Mouse (Mus musculus) myocyte (in vitro differentiated cells): ENCODE measurements around the gene Cebpb. TPM values are rescaled to one million over a fixed set of nuclear protein-coding genes. Genes with fewer than 3 reads are reported as not detected.

Source experiments
- H3K27me3 ChIP-seq: one replicate; pipeline ENCODE4 v1.6.1; 2011; ENCODE audit not compliant: control insufficient read depth, insufficient read depth, insufficient read length
- H3K36me3 ChIP-seq: one replicate; pipeline ENCODE4 v1.6.1; 2011; ENCODE audit not compliant: control insufficient read depth, insufficient read depth
- H3K4me2 ChIP-seq: one replicate; pipeline ENCODE4 v1.6.1; 2011; ENCODE audit warnings: low read depth, control low read depth
- H3K4me3 ChIP-seq: one replicate; pipeline ENCODE4 v1.5.1; 2011; ENCODE audit warnings: mild to moderate bottlenecking, control low read depth, moderate library complexity
- H3K79me2 ChIP-seq: one replicate; pipeline ENCODE4 v1.6.1; 2011; ENCODE audit not compliant: control insufficient read depth, insufficient read depth
- H3ac ChIP-seq: one replicate; pipeline ENCODE4 v1.6.1; 2011; ENCODE audit not compliant: control insufficient read depth, insufficient read length
- CEBPB ChIP-seq: IDR thresholded peaks from 2 replicates; pipeline ENCODE4 v1.6.1; 2011; ENCODE audit warnings: mild to moderate bottlenecking, moderate library complexity; ENCODE audit not compliant: poor library complexity, insufficient read depth, severe bottlenecking
- E2F4 ChIP-seq: IDR thresholded peaks from one replicate; pipeline ENCODE4 v1.6.1; 2011; ENCODE audit warnings: mild to moderate bottlenecking, control low read depth, moderate library complexity; ENCODE audit not compliant: insufficient read depth
- MAX ChIP-seq: IDR thresholded peaks from one replicate; pipeline ENCODE4 v1.6.1; 2011; ENCODE audit warnings: low read depth, mild to moderate bottlenecking, control low read depth
- MYOD1 ChIP-seq, 3 experiments: IDR thresholded peaks; one replicate each; pipeline ENCODE4 v1.6.1; 2011; ENCODE audit warnings: control low read depth in 2 of 3, low read depth in 2 of 3, mild to moderate bottlenecking in 2 of 3, moderate library complexity in 1 of 3; ENCODE audit not compliant: insufficient read length in 2 of 3, control insufficient read depth in 1 of 3
- MYOG ChIP-seq, 3 experiments: IDR thresholded peaks; one replicate each; pipeline ENCODE4 v1.6.1; 2011; ENCODE audit warnings: control low read depth in 2 of 3, low read depth in 2 of 3, mild to moderate bottlenecking in 2 of 3; ENCODE audit not compliant: insufficient read length in 2 of 3, control insufficient read depth in 1 of 3, insufficient read depth in 1 of 3
- POLR2A ChIP-seq: IDR thresholded peaks from one replicate; pipeline ENCODE4 v1.6.1; 2011; ENCODE audit warnings: low read depth, mild to moderate bottlenecking, control low read depth, moderate library complexity; ENCODE audit not compliant: insufficient read length
- POLR2AphosphoS2 ChIP-seq: IDR thresholded peaks from one replicate; pipeline ENCODE4 v1.6.1; 2011; ENCODE audit warnings: low read depth, control low read depth; ENCODE audit not compliant: insufficient read length
- REST ChIP-seq: IDR thresholded peaks from one replicate; pipeline ENCODE4 v1.6.1; 2011; ENCODE audit warnings: mild to moderate bottlenecking, control low read depth, moderate library complexity; ENCODE audit not compliant: insufficient read depth, insufficient read length
- SRF ChIP-seq: IDR thresholded peaks from one replicate; pipeline ENCODE4 v1.6.1; 2011; ENCODE audit warnings: low read depth; ENCODE audit not compliant: control insufficient read depth, insufficient read length
- TCF12 ChIP-seq: IDR thresholded peaks from one replicate; pipeline ENCODE4 v1.6.1; 2011; ENCODE audit warnings: mild to moderate bottlenecking, control low read depth; ENCODE audit not compliant: poor library complexity, insufficient read depth, severe bottlenecking
- TCF3 ChIP-seq: IDR thresholded peaks from one replicate; pipeline ENCODE4 v1.6.1; 2011; ENCODE audit warnings: low read depth, control low read depth; ENCODE audit not compliant: insufficient read length
- USF1 ChIP-seq: IDR thresholded peaks from one replicate; pipeline ENCODE4 v1.6.1; 2011; ENCODE audit warnings: low read depth, mild to moderate bottlenecking, control low read depth, moderate library complexity
- polyA plus RNA-seq: library from polyadenylated mRNA; unstranded; fragments of >200 nt; fragmentation: generic; extraction: Trizol; gene quantifications from one replicate; pipeline ENCODE4 v1.2.1, GENCODE M21; 2012; ENCODE audit warnings: missing spikeins

Gene Cebpb
- polyA plus RNA-seq, 1 experiment = 74.7 TPM

DNA sequence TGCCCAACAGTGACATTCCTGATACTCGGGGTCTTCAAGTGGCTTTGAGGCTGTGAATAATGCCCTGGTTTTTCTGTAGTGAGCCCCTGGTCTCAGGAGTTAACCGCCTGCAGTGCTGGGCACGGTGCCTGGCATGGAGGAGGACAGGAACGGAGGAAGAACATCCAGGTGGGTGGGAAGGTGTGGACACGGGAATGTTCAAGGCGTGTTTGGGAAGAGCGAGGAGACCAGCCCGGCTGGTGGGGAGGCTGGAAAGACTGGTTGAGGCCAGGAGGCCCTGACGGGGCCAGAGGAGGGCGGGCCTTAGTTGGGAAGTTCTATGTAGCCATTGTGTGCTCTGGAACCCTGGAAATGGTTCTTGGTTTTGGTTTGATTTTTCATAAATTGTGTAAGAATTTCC, 37.2 kb downstream of the Cebpb start:
- Histone ChIP-seq H3K27me3 (no peaks in the 10 kb centered on the region), H3ac (no peak overlapping the region), H3K4me3 (no peak overlapping the region), H3K79me2 (no peaks in the 10 kb centered on the region), H3K36me3 (no peaks in the 10 kb centered on the region), H3K4me2 (no peak overlapping the region)
- TF ChIP-seq CEBPB = no peak
- no peak for TF ChIP-seq TCF3
- TF ChIP-seq POLR2AphosphoS2 = no peak
- TF ChIP-seq USF1 = no peak

DNA sequence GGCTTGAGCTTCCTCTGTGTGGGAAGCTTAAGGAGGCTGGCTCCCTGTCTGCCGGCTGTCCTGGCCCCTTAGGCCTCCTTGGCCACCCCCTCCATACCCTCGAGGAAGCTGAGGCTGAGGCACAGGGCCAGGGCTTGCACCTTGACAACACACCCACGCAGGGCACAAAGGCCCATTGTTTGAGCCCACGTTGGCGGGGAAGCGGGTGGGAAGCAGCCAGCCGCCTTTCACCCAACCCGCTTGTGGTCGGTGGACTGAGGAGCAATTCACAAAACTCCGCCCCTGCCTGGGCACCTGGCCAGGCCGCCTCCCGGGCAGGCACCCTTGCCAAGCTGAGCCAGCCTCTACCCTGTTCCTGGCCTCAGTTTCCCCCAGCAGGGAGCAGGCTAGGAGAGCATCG, 38.4 kb downstream of the Cebpb start:
- Histone ChIP-seq H3K79me2 (no peaks in the 10 kb centered on the region), H3K4me2 (peak overlapping the region; percentile 25), H3K27me3 (no peaks in the 10 kb centered on the region), H3K4me3 (no peak overlapping the region), H3ac (no peak overlapping the region), H3K36me3 (no peaks in the 10 kb centered on the region)
- no peak for TF ChIP-seq E2F4
- TF ChIP-seq MYOG (IDR thresholded peaks at IDR 0.05; ENCODE audit: control insufficient read depth in 1 of 3, insufficient read depth in 1 of 3, insufficient read length in 2 of 3, low read depth in 2 of 3) = peak in 1 of 3 experiments; percentile 38
- TF ChIP-seq MYOD1 (IDR thresholded peaks at IDR 0.05; ENCODE audit: control insufficient read depth in 1 of 3, insufficient read length in 2 of 3, low read depth in 2 of 3) = peak in 2 of 3 experiments; percentile 2 to 37

DNA sequence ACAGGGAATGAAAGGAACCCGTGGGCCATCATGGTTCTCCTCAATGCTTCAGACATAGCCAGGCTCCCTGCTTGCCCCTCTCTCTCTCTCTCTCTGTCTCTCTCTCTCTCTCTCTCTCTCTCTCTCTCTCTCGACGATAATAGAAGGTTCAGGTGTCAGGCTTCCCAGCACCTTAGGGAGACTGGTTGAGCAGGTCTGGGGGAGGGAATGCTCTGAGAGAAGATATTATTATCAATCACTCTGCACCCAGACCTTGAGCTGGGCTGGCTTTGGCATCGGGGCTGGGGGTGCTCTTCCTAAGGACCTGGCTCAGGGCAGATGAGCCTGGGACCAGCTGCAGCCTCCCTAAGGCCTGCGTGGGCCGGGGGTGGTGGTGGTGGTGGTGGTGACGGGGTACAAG, 41.3 kb downstream of the Cebpb start:
- Histone ChIP-seq H3K27me3 (no peaks in the 10 kb centered on the region), H3ac (no peak overlapping the region), H3K4me3 (no peak overlapping the region), H3K4me2 (no peak overlapping the region), H3K36me3 (no peaks in the 10 kb centered on the region), H3K79me2 (no peaks in the 10 kb centered on the region)
- TF ChIP-seq TCF12 (no peak), REST (no peak), E2F4 (no peak), USF1 (no peak), POLR2A (no peak), POLR2AphosphoS2 (no peak), MAX (no peak), SRF (no peak), MYOG (IDR thresholded peaks at IDR 0.05; ENCODE audit: control insufficient read depth in 1 of 3, insufficient read depth in 1 of 3, insufficient read length in 2 of 3, low read depth in 2 of 3) (no peak)

DNA sequence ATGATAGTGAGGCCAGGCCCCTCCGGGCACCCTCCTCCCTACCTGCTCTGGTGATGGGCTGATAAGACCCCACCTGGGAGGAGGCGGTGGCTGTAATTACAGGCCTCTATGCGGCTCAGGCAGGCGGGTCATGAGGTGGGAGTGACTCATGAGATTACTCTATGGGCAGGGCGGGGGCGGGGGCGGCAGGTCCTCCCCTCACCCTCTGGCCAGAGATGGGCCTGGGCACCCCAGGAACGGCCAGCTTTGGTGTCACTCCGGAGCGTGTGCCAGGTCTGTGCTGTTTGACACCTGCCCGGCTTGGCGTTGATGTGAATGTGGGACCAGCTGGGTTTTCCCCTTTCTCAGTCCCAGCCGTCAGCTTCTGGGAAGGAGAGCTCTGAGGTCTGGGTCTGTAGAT, 42.4 kb downstream of the Cebpb start:
- no peaks in the 10 kb centered on the region for H3K27me3 ChIP-seq
- no peak overlapping the region for H3K4me2 ChIP-seq
- no peak overlapping the region for H3ac ChIP-seq
- TF ChIP-seq MAX (no peak), MYOD1 (IDR thresholded peaks at IDR 0.05; ENCODE audit: control insufficient read depth in 1 of 3, insufficient read length in 2 of 3, low read depth in 2 of 3) (peak in 1 of 3 experiments; percentile 67), MYOG (IDR thresholded peaks at IDR 0.05; ENCODE audit: control insufficient read depth in 1 of 3, insufficient read depth in 1 of 3, insufficient read length in 2 of 3, low read depth in 2 of 3) (peak in 1 of 3 experiments; percentile 53)
- H3K4me3 ChIP-seq = no peak overlapping the region
- no peaks in the 10 kb centered on the region for H3K79me2 ChIP-seq
- H3K36me3 ChIP-seq = no peaks in the 10 kb centered on the region

DNA sequence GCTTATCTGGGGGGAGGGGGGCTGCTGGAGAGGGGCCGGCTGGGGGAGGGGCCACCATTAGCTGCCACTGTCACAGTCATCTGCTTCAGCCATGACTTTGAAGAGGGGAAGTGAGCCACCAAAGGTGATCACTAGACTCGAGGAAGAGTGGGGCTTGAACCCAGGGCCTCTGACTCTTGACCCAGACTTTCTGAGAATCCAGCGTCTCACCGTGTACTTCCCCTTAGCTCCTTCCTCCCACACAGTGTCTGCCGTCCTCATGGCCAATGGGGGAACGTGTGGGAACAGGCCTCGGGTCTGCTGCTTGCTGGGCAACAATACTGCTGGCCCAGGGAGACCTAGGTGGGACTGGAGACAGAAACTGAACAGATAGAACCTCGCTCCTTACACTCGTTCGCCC, 46.1 kb downstream of the Cebpb start:
- no peak for TF ChIP-seq TCF12
- TF ChIP-seq POLR2AphosphoS2 = no peak
- no peak for TF ChIP-seq TCF3
- TF ChIP-seq POLR2A = no peak
- no peak for TF ChIP-seq MYOG (IDR thresholded peaks at IDR 0.05; ENCODE audit: control insufficient read depth in 1 of 3, insufficient read depth in 1 of 3, insufficient read length in 2 of 3, low read depth in 2 of 3)
- TF ChIP-seq MAX = no peak
- TF ChIP-seq E2F4 = no peak
- no peak for TF ChIP-seq SRF
- TF ChIP-seq USF1 = no peak
- no peak for TF ChIP-seq CEBPB
- TF ChIP-seq REST = no peak
- no peak for TF ChIP-seq MYOD1 (IDR thresholded peaks at IDR 0.05; ENCODE audit: control insufficient read depth in 1 of 3, insufficient read length in 2 of 3, low read depth in 2 of 3)
- H3K36me3 ChIP-seq = no peaks in the 10 kb centered on the region
- no peaks in the 10 kb centered on the region for H3K27me3 ChIP-seq
- H3ac ChIP-seq = no peak overlapping the region
- no peaks in the 10 kb centered on the region for H3K79me2 ChIP-seq
- no peak overlapping the region for H3K4me3 ChIP-seq
- no peak overlapping the region for H3K4me2 ChIP-seq

DNA sequence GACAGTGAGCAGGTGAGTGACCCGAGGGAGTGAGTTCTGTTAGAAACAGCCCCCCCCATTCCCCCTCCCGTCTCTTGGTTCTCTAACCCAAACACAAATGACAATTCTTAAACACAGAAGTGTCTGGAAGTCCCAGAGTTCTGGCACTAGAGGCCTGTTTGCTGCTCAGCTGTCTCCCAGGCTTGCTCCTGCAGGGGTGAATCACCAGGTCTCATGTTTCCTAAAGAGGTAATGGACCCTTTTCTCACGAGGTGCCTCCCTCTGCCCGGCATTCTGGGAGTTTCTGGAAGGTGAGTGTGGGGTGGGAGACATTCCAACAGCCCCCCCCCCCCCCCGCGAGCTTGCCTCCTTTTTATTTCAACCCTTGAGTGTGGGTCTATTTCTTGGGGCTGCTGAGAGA, 50.3 kb downstream of the Cebpb start:
- Histone ChIP-seq H3K79me2 (no peaks in the 10 kb centered on the region), H3K36me3 (no peaks in the 10 kb centered on the region), H3K27me3 (no peaks in the 10 kb centered on the region), H3K4me3 (no peak overlapping the region), H3K4me2 (peak overlapping the region; percentile 62), H3ac (no peak overlapping the region)
- TF ChIP-seq MYOG (IDR thresholded peaks at IDR 0.05; ENCODE audit: control insufficient read depth in 1 of 3, insufficient read depth in 1 of 3, insufficient read length in 2 of 3, low read depth in 2 of 3) = peak in 2 of 3 experiments; percentile 85 to 88
- TF ChIP-seq TCF3 = peak; percentile 19
- TF ChIP-seq MYOD1 (IDR thresholded peaks at IDR 0.05; ENCODE audit: control insufficient read depth in 1 of 3, insufficient read length in 2 of 3, low read depth in 2 of 3) = peak in 2 of 3 experiments; percentile 67 to 80
- TF ChIP-seq USF1 = no peak
- TF ChIP-seq MAX = no peak
- TF ChIP-seq TCF12 = peak; percentile 32

Other genes with a start within 250 kb of the Cebpb start
- 40.9 TPM for gene Rnf114, start 196.3 kb upstream of the Cebpb start, polyA plus RNA-seq
- 30.5 TPM for gene Spata2, start 196.0 kb upstream of the Cebpb start, polyA plus RNA-seq
- gene Snai1, start 150.7 kb upstream of the Cebpb start, polyA plus RNA-seq = 48.5 TPM
- gene Ube2v1, start 56.8 kb upstream of the Cebpb start, polyA plus RNA-seq = 322 TPM
- gene Gm20431, start 27.4 kb upstream of the Cebpb start, polyA plus RNA-seq = 9.2 TPM
- 91.9 TPM for gene Tmem189, start 907 bp downstream of the Cebpb start, polyA plus RNA-seq
- gene Ptpn1, start 243.1 kb downstream of the Cebpb start, polyA plus RNA-seq = 45.0 TPM